Mouse (Mus musculus) retina, postnatal 1 day (tissue): ENCODE results near the gene Rad51c.
"Not testable (repeated sequence)": the region's sequence is repeated elsewhere in the genome, so short reads cannot be mapped to it uniquely, and the experiment has no call there.

Experiments used
- DNase-seq: peaks from one replicate; pipeline ENCODE4 v3.0.0-alpha.2; 2012

The Rad51c gene

DNA sequence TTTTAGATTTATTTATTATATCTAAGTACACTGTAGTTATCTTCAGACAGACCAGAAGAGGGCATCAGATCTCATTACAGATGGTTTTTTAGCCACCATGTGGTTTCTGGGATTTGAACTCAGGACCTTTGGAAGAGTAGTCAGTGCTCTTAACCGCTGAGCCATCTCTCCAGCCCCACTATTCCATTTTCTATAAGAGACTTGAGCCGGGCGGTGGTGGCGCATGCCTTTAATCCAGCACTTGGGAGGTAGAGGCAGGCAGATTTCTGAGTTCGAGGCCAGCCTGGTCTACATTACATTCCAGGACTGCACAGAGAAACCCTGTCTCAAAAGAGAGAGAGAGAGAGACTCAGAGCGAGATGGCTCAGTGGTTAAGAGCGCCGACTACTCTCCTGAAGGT, 27.1 kb upstream of the Rad51c start:
- DNase-seq: not testable (repeated sequence)

DNA sequence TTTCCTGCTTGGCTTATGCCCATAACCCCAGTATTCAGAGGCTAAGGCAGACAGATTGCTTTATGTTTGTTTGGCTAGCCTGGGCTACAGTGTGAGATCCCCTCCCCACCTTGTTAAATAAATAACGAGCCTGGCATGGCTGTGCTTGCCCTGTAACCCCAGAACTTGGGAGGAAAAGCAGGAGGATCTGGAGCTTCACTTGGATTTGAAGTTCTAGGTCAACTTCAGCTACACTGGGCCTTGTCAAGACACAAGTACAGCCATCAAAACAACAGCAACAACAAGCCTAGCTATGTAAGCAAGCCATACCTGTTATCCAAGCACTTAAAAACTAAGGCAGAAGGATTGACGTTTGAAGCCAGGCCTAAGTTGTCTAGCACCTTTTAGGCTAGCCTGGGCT, 25.6 kb upstream of the Rad51c start:
- DNase-seq: no peak

DNA sequence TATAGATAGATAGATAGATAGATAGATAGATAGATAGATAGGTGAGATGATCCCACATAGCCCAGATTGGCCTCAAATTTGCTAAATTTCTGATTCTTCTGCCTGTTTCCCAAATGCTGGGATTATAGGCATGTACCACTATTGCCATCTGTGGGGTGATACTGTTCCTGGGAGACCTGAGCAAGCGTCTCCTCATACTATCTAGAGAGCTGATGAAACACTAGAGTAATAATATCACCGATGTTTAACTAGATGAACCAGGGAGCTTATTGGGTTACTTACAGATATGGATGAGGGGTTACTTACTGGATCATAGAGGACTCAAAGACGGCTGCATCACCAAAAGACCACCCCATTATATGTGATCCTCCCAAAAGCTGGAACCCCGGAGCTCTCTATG, 24.6 kb upstream of the Rad51c start:
- DNase-seq: no peak

DNA sequence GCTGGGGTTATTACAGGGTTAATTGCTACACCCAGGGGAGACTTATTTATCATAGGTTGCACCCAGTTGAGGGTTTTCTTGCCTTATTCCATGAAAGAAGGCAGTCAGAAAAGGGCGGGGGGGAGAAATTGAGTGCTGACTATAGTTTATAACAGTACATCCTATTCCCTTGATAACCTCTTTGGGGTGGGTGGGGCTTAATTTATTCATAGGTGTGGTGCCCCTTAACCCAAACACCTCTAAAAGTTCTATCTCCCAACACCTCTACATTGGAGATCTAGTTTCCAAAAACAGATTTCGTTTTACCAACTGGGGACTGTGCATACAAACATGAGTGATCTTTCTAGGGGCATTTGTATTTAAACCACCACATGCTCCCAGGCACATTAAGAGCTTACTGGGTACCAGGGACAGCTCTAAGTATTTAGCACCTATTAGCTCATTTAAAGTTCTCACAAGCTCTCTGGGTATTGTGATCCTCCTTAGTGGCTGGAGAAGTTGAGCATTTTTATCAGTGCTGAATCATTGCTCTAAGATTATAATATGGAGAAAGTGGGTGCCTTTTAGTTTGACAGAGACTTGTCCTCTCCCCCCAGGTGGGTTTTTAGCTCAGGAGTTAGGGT, 23.4 kb upstream of the Rad51c start:
- no peak for DNase-seq

DNA sequence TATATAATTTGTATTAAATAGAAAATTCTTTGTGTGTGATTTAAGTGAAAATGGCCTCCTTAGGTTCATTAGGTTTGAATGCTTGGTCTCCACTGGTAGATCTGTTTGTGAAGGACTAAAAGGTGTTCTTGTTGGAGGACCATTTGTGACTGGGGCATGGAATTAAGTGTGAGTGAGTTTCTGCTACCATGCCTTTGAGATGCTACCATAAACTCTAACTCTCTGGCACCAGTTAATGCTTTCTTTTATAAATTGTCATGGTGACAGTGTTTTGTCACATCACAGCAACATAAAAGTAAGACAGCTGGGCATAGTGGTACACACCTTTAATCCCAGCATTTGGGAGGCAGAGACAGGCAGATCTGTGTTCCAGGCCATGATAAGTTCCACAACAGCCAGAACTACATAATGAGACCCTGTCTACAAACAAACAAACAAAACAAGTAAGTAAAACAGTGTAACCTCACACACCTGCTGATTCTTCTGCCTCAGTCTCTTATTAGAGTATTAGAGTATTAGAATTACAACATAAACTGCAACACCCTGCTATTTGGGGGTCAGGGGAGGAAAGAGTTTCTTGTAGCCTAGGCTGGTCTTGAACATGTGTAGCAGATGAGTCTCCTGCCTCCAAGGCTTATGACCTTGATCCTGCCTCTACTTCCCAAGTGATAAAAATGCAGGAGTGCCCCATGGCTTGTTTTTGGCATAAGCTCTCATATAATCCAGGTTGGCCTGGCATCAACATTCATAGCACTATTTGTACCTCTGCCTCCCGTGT, 22.7 kb upstream of the Rad51c start:
- peak; percentile 96 for DNase-seq

DNA sequence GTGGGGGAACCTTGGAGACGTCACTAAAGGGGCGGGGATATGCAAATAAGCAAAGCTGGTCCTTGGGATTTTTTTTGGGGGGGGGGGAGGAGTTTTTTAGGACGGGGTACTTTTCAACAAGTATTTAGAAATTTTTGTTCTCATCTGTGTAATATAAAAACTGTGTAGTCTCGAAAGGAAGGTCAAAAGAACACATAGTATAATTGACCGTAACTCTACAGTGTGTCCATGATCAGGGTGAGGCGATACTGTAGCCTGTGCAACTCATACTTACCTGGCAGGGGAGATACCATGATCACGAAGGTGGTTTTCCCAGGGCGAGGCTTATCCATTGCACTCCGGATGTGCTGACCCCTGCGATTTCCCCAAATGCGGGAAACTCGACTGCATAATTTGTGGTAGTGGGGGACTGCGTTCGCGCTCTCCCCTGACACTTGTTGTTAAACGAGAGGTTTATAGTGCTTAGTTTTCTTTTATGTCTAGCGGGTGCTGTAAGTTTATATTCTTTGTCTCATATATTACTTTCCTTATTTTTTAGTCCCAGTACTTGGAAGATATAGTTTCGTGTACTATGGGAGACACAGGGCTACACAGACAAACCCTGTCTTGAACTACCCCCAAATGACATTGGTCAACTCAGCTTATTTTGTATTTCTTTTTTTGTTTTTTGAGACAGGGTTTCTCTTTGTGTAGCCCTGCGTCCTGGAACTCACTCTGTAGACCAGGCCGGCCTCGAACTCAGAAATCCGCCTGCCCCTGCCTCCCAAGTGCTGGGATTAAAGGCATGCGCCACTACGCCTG, 21.9 kb upstream of the Rad51c start:
- DNase-seq: peak; percentile 98

DNA sequence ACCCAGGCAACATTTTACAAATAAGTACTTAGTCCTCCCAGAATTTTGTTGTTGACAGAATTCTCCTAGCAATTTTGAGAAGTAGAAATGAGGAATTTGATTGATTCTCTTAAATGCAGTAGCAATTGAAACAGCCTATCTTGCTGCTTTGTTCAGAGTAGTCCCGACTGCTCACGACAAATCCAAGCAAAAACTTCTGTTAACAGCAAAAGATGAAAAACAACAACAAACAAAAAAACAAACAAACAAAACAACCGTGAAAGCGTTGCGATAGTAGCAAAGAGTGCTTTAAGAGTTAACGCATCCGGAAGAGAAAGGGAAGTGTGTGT, 21.3 kb upstream of the Rad51c start:
- no peak for DNase-seq

DNA sequence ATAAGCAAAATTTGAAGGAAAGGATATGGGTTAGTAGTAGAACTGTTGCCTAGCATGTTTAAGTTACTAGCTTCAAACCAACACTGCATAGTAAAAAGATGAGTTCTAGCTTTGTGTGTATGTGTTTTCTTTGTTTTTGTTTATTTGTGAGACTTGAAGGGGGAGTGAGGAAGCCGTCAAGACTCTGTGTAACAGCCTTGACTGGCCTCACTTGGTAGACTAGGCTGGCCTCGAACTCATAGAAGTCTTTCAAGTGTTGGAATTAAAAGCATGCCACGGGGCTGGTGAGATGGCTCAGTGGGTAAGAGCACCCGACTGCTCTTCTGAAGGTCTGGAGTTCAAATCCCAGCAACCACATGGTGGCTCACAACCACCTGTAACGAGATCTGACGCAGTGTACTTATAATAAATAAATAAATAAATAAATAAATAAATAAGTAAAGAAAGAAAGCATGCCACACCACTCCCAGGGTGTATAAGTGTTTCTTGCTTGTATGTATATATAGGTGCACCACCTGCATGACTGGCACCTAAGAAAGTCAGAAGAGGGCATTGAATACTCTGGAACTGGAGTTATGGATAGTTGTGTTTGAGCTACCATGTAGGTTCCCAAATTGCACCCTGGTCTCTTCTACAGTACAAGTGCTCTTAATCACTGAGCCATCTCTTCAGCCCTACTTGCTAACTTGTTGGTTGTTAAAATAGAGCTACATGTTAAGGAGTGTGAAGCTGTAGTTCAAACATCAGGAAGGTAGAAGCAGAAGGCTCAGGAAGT, 19.0 kb upstream of the Rad51c start:
- peak; percentile 94 for DNase-seq

DNA sequence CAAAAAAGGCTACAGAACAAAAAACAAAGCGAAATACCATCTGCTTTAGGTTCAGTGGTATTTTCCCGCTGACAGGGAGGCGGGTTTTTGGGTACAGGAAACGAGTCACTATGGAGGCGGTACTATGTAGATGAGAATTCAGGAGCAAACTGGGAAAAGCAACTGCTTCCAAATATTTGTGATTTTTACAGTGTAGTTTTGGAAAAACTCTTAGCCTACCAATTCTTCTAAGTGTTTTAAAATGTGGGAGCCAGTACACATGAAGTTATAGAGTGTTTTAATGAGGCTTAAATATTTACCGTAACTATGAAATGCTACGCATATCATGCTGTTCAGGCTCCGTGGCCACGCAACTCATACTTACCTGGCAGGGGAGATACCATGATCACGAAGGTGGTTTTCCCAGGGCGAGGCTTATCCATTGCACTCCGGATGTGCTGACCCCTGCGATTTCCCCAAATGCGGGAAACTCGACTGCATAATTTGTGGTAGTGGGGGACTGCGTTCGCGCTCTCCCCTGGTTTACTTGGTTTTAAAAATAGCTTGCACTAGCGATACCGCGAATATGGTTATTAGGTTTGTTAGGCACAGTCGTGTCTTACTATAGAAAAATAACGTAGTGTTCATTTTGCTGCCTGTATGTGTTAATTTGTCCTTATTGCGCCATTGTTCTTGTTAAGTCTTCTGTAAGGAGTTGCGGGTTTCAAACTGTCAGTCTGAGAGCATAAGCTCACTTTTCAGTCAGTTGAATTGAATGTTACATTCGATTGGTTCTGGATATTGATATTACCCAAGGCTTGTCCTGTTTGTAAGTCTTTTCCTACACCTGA, 18.0 kb upstream of the Rad51c start:
- peak; percentile 99 for DNase-seq

DNA sequence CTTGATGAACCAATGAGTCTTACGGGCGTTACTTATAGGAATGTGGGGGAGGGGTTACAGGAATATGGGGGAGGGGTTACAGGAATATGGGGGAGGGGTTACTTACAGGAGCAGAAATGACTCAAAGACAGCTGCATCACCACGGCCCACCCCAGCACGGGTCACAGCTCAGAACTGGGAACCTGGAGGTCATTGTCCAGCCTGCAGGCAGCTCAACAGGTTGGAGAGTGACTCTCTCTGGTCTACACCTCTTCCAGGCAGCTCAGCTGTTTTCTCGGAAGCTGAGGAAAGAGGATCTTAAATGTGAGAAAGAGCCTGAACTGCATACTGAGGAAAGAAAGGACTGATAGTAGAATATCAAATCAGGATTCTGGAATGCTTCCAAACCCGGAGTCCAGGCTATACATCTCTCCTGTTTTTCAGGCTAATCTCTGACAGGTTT, 17.0 kb upstream of the Rad51c start:
- peak; percentile 52 for DNase-seq

DNA sequence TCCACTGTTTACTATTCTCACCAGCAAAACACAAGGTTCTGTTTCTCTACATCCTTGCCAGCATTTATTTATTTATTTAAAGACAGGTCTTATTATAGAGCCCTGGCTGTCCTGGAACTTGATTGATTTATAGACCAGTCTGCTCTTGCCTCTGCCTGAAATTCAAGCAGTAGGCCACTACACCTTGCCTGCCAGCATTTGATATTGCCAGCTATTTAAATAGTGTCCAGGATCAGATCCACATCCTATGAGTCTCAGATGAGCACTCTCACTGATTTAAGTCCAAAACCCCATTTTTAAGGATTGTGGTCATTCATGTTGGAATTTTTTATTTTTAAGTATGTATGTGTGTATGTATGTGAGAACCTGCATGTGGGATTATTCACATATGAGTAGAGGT, 16.1 kb upstream of the Rad51c start:
- no peak for DNase-seq

DNA sequence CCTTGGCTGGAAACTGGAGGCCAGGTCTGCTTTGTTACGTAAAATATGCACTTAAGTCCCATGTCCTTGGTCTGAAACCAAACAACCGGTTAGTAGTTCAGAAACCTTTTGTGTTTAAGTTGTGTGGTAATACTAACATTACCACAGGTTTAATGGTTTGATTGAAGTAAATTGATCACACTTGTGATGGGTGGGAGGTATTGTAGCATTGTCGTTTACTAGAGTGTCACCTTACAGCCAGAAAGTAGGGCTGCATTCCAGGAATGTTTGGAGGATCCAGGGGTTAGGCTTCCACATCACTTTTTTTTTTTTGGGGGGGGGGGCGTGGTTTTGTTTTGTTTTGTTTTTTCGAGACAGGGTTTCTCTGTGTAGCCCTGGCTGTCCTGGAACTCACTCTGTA, 11.4 kb upstream of the Rad51c start:
- no peak for DNase-seq

DNA sequence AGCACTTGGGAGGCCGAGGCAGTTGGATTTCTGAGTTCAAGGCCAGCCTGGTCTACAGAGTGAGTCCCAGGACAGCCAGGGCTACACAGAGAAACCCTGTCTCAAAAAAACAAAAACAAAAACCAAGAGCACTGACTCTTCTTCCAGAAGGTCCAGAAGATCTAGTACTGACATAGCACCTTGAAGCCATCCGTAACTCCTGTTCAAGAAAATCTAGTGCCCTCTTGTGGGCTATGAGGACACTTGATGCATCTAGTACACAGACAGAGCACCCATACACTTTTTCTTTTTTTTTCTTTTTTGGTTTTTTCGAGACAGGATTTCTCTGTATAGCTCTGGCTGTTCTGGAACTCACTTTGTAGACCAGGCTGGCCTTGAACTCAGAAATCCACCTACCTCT, 8.7 kb upstream of the Rad51c start:
- DNase-seq: peak; percentile 47

DNA sequence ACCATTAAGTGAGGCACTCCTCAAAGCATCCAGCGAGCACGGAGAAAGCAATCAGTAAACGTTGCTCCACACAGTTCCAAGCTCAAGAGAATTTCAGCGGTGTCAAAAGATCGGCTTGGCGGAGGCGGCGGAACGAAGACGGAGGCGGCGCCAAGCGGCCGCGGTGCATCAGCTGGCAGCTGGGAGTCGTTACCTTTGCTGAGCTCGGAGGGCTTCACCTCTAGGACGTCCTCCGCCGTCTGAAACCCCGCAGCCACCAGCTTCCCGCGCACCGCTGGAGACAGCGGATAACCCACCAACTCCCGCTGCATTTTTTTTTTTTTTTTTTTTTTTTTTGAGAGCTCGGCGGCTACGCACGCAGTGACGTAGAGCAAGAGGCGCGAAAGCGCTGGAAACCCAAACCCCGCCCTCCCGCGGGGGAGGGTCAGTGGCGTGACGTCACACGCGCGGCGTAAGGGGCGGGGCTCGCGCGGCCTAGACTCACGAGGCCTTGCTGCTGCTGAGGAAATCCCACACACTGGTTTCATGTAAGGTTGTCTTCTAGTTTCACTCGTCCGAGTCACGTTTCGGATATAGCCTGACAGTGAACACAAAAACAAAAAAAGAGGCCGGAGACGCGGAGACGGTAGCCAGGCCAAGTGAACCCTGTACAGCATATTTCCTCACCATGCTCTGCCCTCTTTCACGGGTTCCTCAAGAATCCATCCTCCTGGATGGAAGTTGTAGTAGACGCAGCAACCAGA, 472 bp downstream of the Rad51c start:
- peak; percentile 96 for DNase-seq

DNA sequence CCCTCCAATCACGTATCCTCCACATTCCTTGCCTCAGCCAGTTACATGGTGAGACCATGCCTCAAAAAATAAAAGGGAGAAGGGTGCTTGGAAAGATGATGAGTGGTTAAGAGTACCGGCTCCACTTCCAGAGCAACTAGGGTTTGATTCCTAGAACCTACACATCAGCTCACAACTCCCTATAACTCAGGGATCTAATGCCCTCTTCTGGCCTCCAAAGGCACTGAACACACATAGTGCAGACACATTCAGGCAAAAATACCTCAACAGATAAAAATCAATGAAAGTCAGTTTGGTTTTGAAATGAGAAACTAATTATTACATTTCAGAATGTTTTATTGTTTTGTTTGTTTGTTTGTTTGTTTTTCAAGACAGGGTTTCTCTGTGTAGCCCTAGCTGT, 6.4 kb downstream of the Rad51c start:
- no peak for DNase-seq

DNA sequence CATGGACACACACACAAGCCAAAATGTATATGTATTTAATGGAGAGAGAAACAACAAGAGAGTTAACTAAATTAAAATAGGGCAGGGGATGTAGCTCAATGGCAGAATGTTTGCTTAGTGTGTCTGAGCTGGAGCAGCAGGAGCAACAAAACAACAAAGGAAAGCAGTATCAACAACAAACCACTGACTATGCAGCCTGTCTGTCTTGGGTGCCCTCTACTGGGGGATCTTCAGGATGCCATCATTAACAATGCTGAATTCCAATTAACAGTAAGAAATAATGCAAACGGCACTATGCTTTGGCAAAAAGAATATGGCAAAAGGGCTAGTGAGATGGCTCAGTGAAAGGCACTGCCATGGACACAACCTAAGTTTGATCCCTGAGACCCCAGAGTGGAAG, 10.9 kb downstream of the Rad51c start:
- peak; percentile 71 for DNase-seq

DNA sequence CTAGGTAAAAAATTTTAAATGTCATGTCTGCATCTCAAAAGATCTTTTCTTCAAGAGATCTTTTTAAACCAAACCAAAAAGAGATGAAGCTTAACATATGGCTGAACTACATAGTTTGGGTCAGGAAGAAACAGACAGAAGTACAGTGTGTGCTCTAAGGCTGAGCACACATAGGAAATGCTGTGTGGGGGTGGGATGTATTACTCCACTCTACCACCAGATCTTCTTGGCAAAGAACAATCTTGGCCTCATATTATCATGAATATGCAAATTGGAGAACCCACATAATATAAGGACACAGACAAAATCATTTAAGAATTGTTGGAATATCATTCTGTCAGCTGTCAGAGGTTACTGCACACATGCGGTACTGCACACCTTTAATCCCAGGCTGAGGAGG, 19.1 kb downstream of the Rad51c start:
- DNase-seq: no peak

DNA sequence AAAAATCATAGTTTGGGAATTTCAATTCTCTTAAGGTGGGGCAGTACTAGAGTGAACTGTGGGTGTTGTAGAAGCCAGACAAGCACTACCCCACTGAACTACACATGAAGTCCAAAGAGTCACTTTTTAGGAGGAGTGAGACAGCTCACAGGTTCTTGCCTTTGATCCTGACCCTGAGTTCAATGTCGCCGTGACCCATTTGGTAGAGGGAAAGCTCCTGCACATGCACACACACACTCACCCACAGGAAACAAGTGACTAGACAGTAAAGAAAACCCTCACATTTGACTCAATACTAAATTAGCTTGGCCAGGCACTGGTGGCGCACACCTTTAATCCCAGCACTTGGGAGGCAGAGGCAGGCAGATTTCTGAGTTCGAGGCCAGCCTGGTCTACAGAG, 20.2 kb downstream of the Rad51c start:
- no peak for DNase-seq

DNA sequence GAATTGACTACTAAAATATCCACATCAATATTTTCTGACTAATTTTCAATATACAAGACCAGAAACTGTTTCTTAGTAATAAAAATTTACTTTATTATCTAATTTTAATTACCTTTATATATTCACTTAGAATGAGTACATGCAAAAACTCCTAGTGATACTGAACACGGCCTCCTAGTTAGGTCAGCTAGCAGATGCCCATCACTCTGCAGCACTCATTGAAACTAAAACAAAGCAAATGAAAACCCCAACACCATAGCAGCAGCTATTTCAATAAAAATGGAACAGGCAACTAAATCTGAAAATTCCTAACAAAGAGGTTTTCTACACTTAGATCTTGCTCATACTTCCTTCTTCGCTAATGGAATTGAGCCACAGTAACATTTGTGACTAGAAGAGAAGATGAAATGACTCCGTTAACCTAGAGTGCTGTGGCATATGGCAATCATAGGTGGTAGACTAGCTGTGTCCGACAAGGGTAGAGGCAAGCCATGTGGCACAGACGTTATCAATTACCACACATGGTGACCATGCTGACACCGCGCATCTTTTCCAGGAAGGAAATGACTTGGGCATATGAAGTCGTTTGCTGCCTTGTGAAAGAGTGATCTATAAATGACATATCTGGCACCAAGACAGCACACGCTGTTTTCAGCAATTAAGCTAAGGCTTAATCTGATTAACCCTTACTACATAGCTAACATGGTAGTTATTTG, 36.7 kb downstream of the Rad51c start:
- DNase-seq: no peak

DNA sequence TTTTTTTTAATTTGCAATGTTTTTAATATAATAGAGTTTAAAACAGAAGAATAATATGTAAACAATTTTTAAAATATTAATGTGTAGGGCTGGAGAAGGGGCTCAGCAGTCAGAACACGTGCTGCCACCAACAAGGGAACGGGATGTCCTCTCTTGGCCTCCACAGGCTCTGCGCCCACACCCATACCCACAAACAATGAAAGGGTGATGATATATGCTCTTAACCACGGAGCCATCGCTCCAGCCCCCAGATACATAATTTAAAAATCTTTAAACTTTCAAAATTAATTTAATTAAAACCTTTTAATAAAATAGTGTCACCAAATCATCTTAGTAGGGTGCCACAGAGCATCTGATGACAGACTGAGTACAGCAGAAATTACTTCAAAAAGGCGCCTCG, 37.7 kb downstream of the Rad51c start:
- DNase-seq: no peak

DNA sequence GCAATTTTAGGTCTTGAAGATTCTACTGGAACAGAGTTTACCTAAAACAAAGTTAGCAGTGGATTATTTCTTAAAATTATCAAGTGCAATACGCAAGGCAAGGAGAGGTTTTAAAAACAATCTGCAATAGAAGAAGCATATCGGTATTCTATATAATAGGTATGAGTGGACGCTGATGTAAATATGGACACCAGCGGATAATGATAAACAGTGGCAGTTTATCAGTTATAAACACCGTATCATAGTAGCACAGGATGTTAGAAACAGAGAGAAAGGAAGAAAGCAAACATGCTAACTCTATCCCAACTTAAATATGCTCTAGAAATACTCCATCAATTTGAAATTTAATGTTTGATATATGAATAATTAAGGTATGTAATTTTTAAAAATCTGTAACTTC, 39.6 kb downstream of the Rad51c start:
- no peak for DNase-seq
